Mouse (Mus musculus): ENCODE measurements at regions not wholly inside any gene's neighbourhood (a gene's known extent, or its start where the extent isn't known, plus 50 kb on each side); places are given as distances from the start of the nearest gene placed in this dataset.

- TF ChIP-seq CTCF (IDR thresholded peaks at IDR 0.05; ENCODE audit: low read depth, low read length) (no peak), POLR2A (IDR thresholded peaks at IDR 0.05; ENCODE audit: extremely low read depth, insufficient read depth, low read length) (no peak)
These were observed 74.6 kb upstream of the Pcsk6 start for GRCm38 (mm10) chr7:65786916-65787315.
